Mouse (Mus musculus) 416B (cell line): Measurements from ENCODE around the gene Rasgef1c.

ENCODE experiments used
- DNase-seq: peaks from one replicate; pipeline ENCODE4 v3.0.0; 2011; ENCODE audit warnings: low read depth

The Rasgef1c gene

GRCm38 (mm10) chr11:49977963-49978568 is 76.4 kb downstream of the Rasgef1c start:
- no peak for DNase-seq

- DNase-seq: no peak
Measured at GRCm38 (mm10) chr11:49978935-49979334, 77.3 kb downstream of the Rasgef1c start.

GRCm38 (mm10) chr11:49980681-49981235 is 79.1 kb downstream of the Rasgef1c start:
- peak; percentile 57 for DNase-seq

- DNase-seq: peak; percentile 92
Measured at GRCm38 (mm10) chr11:49981321-49981963, 79.8 kb downstream of the Rasgef1c start.

GRCm38 (mm10) chr11:49982094-49982493 is 80.5 kb downstream of the Rasgef1c start:
- no peak for DNase-seq

GRCm38 (mm10) chr11:49982881-49983280 is 81.2 kb downstream of the Rasgef1c start:
- peak; percentile 61 for DNase-seq

GRCm38 (mm10) chr11:49983875-49984552 is 82.4 kb downstream of the Rasgef1c start:
- peak; percentile 86 for DNase-seq

- peak; percentile 52 for DNase-seq
Measured at GRCm38 (mm10) chr11:49985009-49985408, 83.4 kb downstream of the Rasgef1c start.

- peak; percentile 89 for DNase-seq
Measured at GRCm38 (mm10) chr11:49986277-49987036, 84.8 kb downstream of the Rasgef1c start.

GRCm38 (mm10) chr11:49994536-49994935 is 92.9 kb downstream of the Rasgef1c start:
- peak; percentile 97 for DNase-seq

- DNase-seq: peak; percentile 47
Measured at GRCm38 (mm10) chr11:49996398-49996797, 94.8 kb downstream of the Rasgef1c start.

- peak; percentile 76 for DNase-seq
Measured at GRCm38 (mm10) chr11:49997321-49997720, 95.7 kb downstream of the Rasgef1c start.

- no peak for DNase-seq
Measured at GRCm38 (mm10) chr11:50002853-50003252, 101.2 kb downstream of the Rasgef1c start.

- no peak for DNase-seq
Measured at GRCm38 (mm10) chr11:50007776-50008175, 106.1 kb downstream of the Rasgef1c start.

GRCm38 (mm10) chr11:50008231-50008630 is 106.6 kb downstream of the Rasgef1c start:
- DNase-seq: no peak

GRCm38 (mm10) chr11:50013016-50013415 is 111.4 kb downstream of the Rasgef1c start:
- no peak for DNase-seq

- no peak for DNase-seq
Measured at GRCm38 (mm10) chr11:50016503-50016902, 114.9 kb downstream of the Rasgef1c start.

- DNase-seq: peak; percentile 74
Measured at GRCm38 (mm10) chr11:50017511-50017910, 115.9 kb downstream of the Rasgef1c start.

- DNase-seq: peak; percentile 92
Measured at GRCm38 (mm10) chr11:50018848-50019247, 117.2 kb downstream of the Rasgef1c start.

- no peak for DNase-seq
Measured at GRCm38 (mm10) chr11:50022085-50022484, 120.5 kb downstream of the Rasgef1c start.

- no peak for DNase-seq
Measured at GRCm38 (mm10) chr11:50024445-50024832, 122.8 kb downstream of the Rasgef1c start.
